Mouse (Mus musculus) B cell, adult 2 months (primary cell): ENCODE measurements around the gene Gm4297.
"Not testable (repeated sequence)": the region's sequence is repeated elsewhere in the genome, so short reads cannot be mapped to it uniquely, and the experiment has no call there.

Experiments used
- DNase-seq, 2 experiments: peaks; one replicate each; pipeline ENCODE4 v3.0.0; 2022

Gm4297 gene

DNA sequence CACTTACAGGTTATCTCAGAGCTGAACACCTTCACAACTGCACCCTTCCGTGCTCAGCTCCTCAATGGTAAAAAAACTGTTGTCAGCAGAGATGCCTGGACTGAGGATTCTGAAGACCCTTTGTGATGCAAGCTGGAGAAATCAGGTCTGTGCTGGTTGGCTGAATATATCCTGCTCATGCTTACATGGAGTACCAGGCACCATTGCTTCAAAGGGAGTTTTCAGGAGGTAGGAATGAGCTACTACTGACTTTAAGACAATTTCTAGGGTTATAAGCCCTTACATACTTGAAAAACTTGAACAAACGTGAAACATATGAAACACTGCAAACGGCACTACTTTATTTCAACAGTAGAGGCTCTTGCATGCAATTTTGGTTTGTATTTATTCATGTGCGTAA is at the start of gene Gm4297:
Gm4297 (minus strand) TSS at position 101 of the 400 bp plus-strand sequence.
- DNase-seq, result not testable (repeated sequence)
